8 mouse cellular contexts compared by ENCODE assay signal in the genomic region with DNA sequence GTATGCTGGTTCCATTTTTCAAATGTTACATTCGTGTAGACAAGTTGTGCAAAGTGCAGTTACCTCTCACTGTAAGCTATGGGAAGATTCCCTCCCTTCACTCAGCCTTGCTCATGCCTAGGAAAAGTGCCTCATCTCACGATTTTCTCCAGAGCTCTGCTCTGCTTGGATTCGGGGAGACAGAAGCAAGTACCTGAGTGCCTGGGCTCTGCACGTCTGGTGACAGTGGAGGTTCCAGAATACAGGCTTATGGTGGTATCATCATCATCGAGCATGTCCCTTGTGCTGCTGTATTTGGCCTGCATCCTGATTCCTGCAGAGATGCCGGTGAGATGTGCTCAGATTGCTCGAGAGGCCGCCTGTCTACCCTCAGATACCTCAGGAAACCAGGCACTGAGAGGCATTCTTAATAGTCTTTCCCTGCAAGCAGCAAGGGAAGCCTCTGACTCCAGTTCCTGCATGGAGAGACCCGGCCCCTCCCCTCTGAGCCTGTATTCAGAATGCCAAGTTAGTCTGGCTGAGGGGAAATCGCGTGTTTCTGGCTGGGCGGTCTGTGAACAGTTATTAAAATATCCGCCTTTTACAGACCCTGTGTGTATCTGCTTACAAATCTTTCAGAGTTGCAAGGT. TPM values are rescaled to one million over a fixed set of nuclear protein-coding genes. Genes with fewer than 3 reads are reported as not detected.
A peak's percentile ranks its signal among the peaks of the same experiment; 100 is the strongest.
DNase-seq lines count a peak whose midpoint lies in the region.

Gene Clec1a (minus strand): TSS at position 590 of the 629 bp plus-strand sequence.

- peak; percentile 6 to 13 for DNase-seq in layer of hippocampus, postnatal 36 days
- no peak for DNase-seq in layer of hippocampus, adult 9-11 months
- peak; percentile 40 for DNase-seq in adrenal gland, postnatal 14 days
- DNase-seq in gastrocnemius, postnatal 10 days: peak; percentile 33
- peak; percentile 55 for DNase-seq in kidney, adult 18-20 months
- peak; percentile 48 to 72 for DNase-seq in lung, postnatal 4 days
- no peak for DNase-seq in adipocyte (ENCODE audit: low spot score)
- no peak for DNase-seq in spleen, postnatal 10 days (ENCODE audit: low spot score in 2 of 2)

RNA-seq across cellular contexts. Expression of gene Clec1a, which starts in this region (rescaled TPM):
- 1 to 10 TPM; 3.6 to 4.1 TPM for total RNA-seq in layer of hippocampus, postnatal 36 days (2021)
- 7.9 and 14.0 TPM in 2 replicates for total RNA-seq in adrenal gland, postnatal 14 days (2021)
- 1 to 10 TPM; 4.8 to 6.3 TPM for total RNA-seq in gastrocnemius, postnatal 10 days (2021)

Comparison
In these comparisons a context has a peak if more than half of its experiments do, and no peak if none do; other contexts are left out.
1. DNase-seq: peak in layer of hippocampus, postnatal 36 days (2 of 2), adrenal gland, postnatal 14 days (single experiment), gastrocnemius, postnatal 10 days (single experiment), kidney, adult 18-20 months (single experiment) and lung, postnatal 4 days (2 of 2); none in layer of hippocampus, adult 9-11 months (single experiment), adipocyte (single experiment) and spleen, postnatal 10 days (0 of 2).